Mouse (Mus musculus): Measurements from ENCODE around the gene Hspa12a.

Hspa12a gene

DNA sequence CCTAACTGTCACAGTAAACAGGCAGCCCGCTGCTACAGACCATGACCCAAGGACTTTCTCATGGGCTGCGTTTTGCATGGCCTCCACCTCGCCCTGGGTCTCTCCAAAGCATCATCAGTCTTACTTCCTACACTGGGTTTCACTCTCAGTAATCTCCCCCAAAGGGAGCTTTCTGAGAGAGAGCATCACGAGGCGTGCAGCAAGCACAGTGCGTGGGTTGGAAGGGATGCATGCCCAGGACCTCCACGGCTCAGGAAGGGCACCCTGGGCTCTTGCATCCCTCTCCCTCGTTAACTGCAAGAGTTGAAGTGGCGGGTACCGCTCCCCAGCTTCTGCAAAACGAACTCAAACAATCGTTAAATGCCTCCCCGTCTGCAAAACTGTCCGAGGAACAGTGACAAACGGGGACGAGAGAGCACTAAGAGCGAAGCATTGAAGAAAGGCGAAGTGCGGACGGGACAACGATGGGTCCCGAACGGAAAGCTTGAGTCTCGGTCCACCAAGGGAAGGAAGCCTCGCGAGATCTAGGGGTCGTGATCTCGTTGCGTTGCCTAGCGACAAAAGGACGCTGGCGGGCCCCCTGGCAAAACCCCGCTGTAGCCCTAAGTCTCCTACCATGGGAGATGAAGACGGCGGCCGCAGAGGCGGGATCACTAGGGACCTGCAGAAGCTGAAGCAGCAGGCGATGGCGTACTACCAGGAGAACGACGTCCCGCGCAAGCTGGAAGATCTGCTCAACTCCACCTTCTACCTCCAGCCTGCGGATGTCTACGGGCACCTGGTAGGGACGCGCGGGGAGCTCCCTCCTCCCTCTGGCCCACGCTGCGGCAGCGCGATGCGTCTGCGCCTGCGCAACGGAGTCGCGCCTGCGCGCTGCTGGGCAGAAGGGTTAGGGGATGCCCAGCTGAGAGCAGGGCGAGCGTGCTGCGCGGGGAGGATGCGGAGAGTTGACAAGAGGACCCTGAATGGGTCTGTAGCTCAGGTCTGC, at the start of gene Hspa12a, which contains the start of gene Eno4:
Gene Hspa12a (minus strand): TSS at position 814 of the 988 bp plus-strand sequence.
Gene Eno4 (plus strand): TSS at position 585 of the 988 bp plus-strand sequence.
- DNase-seq: peak; percentile 97

DNA sequence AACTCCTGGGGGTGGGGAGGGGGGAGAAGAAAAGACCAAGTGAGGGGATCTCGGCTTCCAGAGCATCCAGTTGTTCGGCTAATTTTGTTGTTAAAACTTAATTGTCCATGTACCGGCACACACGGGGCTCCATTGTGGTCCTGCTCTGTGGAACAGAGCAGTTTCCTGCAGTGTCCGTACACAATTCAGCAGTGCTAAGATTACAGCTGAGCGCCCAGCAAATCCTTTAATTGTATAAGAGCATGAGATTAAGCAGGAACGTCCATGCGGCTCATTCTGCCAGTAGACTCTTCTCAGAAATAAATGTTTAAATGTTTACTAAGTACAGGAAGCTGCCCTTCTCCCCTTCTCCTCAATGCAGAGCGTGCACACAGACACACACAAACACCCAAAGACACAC, 38.1 kb upstream of the Hspa12a start:
- no peak for DNase-seq

DNA sequence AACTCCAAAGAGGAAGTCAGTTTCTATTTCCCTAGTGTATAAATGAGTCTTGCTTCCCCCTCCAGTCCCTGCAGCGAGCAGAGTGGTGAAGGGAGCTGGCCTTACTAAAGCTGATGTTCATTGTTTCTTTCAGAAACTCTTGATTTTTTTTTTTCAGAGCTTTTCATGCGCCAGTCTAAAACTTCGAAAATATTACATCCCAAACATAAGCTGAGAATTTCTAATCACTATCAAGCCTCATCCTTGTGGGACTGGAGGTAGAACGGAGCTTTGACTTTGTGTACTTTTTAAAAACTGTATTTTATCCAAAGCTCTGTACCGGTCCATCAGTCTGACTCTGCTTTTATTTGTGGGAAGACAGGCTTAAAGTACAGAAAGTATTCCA, 36.6 kb upstream of the Hspa12a start:
- no peak for DNase-seq

DNA sequence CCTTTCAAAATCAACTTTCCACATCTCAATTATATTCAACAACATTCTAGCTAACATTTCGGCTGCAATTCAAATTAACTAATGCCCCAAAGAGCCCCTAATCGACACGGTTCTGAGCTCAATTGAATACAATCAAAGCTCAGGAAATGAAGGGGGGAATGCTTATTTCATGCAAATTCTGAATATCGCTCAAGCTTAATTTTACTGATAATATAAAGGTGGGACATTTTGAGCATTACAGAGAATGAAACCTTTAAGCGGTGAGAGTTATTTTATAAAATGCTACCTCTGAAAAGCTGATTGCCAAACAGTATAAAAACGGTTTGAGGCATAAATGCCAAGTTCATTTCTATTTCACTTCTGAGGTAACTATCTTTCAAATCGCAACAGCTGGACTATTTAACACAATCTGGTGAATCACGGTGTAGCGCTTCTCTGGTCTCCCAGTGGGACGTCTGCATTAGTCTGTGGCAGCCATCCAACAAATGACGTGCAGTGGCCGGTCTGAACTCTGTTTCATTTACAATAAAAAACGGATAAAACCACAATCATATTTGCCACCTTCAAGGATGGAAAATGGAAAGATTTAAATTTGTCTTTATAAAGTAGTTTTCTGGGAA, 36.1 kb upstream of the Hspa12a start:
- peak; percentile 17 for DNase-seq

DNA sequence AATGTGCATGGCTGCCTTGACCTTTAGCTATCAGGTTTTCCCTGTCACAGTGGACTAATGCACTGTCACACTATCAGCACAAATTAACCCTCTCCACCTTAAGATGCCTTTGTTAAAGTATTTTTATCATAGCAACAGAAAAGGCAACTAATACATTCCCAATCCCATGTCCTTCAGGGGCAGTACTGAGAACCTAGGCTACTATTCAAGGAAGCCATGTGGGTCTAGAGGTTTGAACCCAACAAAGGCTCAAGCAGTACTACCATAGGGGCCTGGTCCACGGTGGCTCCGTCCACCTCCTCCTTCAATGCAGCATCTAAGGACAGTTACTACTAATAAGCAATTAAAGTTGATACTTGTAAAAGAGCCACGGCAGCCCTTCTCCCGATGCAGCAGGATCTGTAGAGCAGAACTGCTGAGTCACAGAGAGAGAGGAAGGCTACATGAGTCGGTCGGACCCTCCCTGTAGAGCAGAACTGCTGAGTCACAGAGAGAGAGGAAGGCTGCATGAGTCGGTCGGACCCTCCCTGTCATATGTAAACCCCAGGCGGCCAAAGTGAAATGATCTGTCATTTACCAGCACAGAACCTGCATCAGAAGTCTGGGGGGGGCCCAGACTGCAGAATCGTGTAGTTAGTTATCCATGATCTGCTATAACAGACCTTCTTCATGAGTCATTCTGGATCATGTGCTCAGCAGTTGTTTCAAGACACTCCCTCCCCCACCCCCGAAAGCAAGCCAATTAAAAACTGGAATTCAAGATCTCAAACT, 35.1 kb upstream of the Hspa12a start:
- DNase-seq: no peak

DNA sequence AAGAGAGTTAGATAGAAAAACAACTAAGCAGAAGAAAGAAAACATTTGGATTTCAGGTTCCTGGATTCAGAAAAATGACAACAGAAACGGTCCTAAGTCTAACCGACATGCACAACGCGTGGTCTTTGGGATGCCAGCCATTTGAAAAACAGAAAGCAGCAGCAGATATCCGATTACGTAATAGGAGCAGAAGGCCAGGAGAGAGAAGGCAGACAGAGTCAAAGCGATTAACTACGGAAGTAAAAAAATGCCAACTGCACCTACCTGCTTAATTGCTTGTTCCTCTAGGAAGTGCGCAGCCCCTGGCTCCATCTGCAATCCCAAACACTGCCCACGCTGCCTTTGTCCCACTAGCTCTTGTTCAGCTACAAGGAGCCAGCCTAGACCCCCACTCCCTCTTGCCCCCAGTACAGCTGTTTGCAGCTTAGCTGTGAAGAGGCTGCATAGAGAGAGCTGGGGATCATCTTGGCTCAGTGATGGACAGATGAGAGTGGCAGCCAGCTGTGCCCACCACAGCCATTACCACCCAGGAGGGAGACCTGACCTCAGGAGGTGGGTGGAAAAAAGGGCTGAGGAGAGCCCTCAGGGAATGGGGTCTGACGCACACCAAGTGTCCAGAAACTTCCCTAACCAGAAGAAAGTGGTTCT, 31.9 kb upstream of the Hspa12a start:
- DNase-seq: no peak

DNA sequence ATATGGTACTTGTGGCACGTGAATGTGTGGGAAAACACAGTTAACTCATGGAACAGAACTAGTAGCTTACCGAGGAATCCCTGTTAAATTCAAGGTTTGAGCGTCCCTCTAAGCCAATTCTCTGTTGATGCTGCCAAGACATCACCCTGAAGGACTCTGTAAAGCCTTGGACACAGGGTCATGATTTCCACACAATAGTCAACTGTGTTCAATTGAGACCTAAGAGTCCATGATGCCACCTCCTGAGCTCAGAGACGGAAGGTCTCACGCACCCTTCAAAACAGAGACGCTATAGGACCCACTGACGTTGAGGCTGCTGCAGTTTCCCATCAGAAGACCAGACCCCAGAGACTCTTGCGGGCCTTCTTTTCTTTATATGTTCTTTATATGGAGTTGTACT, 30.7 kb upstream of the Hspa12a start:
- DNase-seq: no peak

DNA sequence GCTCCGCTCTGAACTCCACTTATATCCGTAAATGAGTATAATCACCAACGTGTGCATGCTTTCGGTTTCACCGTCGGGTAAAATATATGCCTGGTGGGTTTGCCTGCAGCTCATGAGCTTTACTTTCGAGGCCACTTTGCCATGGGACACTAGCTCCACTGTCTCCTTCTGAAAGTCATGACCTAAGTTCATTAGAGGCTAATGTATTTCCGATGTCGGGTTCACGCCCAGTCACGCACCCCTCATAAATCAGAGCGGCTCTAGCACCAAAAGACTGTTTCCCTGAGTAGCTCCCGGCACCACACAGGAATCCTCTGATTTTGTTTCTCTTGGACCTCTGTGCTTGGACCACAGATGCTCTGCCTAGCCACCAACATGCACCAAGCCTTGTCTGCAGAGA, 27.4 kb upstream of the Hspa12a start:
- DNase-seq: no peak

DNA sequence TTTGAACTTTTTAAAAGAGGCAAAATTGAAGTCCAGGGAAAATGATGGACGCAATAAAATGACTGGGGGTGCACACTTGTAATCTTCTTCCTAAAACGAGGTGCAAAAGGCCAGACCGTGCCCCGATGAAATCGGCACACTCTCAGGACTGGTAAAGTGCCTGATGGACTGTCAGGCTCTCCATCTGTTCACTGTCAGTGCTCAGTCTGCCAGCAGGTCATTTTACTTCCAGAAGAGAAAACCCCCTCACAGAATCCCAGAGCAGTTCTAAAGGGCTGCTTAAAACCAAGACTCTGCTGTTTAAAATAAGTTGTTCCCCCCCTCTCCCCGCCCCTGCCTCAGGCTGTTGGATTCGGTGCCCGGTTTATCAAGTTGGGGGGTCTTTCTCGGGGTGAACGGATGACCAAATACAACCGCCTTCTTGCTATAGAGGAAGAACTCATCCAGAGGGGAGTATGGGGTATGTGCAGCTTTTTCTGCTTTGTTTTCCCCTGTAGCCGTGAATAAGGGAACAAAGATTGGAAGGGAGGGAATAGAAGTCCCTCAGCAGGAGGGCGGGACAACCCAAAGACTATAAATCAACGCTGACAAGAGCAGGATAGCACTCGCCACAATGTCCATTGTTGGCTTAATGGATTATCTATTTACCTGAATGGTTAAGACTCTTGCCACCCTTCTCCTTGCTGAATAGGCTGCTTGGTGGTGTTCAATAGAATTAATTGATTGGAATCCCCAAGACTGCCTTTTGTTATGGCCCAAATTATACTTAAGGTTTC, 25.5 kb upstream of the Hspa12a start:
- DNase-seq: no peak

DNA sequence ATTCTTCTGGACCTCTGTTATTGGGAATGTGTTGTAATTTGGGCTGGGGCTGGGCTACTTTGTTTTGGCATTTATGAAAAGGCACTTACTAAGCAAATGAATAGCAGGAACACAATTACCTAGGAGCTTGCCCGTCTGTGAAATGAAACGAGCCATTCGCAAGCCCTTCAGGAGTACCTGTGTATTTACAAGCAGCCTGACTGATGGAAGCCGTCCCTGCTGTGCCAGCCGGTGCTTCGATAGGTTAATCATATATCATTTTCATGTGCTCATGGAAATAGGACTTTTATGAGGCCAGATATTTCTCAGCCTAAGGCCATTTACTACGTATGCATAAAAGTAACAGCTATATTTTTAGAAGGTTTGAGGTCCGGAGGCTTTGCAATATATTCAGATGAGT, 19.6 kb upstream of the Hspa12a start:
- no peak for DNase-seq

DNA sequence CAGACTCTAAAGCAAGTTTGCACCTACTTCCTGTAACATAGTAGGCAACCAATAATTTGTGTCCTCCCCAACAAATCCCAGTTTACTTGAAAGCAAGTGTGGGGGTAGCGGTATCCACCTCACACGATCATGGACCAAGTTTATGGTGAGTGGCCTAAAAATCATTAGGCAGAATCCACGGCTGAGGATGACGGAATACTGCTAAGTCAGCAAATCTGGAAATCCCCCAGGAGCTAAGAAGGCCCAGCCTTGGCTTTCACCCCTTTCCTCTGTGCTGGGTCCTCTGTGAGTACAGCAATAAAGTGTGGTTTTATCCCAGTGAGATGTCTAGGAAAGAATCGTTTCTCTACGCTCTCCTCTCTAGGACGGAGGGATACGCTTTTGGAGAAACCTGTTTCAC, 11.3 kb upstream of the Hspa12a start:
- no peak for DNase-seq

DNA sequence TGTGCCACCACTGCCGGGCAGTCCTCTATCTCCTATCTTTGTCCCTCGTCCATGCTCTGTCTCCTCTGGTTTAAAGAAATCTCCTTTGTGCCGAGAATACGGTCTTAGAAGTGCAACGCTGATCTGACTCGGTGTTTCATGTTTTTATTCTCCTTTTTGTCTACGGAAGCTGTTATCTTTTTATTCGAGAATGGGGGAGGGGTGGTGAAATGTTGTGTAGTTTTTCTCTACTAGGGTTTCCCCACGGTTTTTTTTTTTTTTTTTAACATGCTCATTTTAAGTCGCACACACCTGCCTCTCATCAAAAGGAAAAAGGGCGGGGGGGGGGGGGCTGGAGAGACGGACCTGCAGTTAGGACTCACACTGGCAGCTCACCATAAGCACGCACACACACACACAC, 8.8 kb upstream of the Hspa12a start:
- DNase-seq: no peak

DNA sequence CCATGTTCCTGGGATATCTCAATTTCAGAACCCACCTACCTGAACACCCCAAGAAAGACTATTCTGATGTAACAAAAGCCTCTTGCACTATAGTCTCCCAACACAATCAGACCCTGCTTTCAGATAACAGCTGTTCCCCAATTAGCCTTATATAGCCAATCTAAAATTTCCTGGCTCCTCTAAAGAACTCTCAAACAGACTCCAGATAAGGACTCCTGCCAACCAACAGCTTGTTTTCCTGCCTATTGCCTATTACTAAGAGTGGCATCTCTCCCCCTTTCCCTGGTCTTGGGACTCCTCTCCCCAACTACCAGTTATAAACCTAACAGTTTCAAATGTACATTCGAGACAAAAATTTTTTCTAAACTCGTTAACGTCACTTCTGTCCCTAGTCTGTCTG, 8.1 kb upstream of the Hspa12a start:
- DNase-seq: no peak

DNA sequence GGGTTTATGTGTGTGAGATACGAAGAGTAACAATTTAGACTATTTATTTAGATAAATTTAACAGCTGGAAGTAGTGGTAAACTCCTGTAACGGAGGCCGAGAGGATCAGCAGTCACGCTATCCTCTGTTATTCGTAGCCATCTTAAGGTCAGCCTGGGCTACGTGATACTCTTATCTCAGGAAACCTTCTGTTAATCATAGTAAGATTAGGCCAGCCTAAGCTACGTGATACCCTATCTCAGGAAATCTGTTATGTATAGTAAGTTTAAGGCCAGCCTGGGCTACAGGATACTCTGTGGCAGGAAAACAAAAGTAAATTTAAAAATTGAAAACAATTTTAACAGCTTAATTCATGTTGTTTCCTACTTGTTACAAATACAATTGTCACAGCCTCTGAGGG, 2.5 kb upstream of the Hspa12a start:
- no peak for DNase-seq

DNA sequence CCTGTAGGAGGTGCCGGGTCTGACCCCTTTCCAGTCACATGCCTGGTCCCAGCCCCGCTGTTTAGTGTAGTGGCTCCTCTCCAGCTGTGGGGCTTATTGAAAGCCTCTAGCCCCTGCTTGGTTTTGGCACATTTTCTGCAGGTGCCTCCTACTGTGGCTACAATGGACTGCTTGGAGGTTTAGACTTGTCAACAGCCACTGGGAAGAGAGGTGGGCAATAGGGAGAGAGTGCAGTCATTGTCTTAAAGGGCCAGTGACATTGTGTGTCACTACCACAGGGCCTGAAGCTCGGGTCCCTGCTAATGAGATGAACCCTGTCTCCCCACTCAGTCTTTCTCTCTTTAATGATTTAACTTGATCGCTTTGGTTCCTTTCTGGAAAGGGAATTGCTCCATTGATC, 10.4 kb downstream of the Hspa12a start:
- no peak for DNase-seq

DNA sequence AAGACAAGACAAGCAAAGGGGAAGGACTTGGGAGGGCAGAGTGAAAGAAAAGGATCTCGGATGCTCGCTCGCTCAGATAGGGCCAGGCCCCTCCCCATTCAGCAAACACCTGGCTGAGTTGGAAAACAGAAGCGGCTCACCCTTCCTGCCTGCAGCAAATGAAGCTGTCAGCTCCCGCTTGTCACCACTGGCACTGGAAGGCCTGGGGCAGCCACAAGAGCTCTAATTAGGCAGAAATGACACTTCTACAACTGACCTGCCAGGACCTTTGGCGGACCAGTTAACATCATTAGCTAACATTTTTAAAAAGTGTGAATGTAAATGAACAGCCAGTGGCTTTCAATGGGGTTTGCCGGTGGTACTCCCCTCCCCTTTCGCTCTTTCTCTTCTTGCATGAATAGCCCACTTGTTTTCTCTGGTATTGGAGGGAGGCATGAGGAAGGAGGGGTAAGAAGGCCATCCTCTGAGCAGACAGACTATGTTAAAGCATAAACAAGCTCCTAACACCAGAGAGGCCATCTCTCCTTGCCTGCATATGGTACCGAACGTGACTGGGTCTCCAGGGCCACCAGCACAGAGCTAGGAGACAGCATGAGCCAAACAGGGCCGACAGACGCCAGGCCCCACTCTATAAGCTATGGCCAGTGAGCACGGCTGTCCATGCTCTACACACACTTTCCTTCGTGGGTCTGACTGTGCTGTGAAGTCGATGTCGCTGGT, 12.2 kb downstream of the Hspa12a start:
- no peak for DNase-seq

DNA sequence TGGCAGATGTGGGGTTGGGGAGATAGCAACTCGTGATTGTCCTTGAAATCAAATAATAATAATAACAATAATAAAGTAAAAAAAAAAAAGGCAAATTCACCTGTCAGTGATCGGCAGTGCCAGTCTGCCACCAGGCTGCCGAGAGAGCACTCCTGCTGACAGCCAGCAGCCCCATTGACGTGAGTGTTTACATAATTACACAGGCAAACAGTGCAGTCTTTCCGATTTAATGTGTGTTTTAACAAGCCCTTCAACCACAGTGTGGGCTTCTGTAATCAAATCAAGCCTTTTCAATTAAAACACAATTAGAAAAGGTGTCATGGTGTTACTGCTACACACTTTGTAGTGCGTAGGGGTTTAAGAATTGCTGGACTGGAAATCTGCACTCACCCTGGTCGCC, 24.3 kb downstream of the Hspa12a start:
- DNase-seq: no peak

DNA sequence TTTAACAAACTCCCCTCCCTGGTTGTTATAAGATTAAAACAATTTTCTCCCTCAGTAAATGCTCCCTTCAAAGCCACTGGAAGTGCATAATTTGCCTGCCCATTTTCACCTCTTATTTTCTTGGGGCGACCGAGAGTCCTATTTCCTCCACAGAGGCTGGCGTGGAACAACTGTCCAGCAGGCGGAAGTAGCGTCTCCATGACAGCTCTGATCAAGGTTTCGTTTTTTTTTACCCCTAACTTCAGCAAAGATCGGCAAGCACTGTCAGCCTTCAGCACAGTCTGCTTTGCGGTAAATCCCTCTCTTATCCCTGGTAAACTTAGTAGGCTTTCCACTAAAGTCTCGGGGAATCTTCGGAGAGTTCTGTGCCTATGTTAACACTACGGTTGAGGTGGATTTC, 24.9 kb downstream of the Hspa12a start:
- no peak for DNase-seq

DNA sequence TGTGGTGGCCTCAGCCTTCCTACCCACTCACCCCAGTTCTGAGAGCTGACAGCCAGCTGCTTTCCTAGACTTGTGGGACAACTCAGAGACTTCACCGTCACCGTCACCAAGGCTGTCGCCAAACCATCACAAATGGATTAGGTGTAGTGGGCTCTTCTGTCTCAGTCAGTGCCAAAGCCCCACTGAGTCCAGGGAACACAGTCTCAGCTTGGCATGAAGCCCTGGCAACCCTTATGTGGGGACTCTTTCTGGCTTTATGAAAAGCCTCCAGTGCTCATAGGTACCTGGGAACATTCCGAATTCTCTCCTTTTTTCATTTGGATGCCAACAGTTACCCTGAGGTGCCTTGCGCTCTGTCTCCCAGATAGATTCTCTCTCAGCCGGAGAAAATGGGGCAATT, 30.2 kb downstream of the Hspa12a start:
- DNase-seq: no peak

DNA sequence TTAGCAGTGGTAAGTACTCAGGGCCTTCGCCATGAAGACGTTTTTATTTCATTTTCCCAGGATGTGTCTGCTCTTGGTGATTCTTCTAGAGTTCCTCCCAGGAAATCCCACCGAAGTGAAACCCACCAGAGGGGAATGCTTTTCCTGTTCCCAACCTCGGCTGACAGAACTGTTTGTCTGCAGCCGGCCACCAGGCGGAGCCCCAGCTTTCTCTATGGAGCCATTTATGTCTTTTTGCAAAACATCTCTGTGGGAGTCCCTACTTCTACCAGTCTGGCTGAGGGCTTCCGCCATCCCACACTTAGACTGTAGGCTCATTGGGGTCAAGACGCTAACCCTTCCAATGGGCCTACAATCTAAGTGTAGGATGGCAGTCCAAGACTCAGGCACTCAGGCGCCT, 32.1 kb downstream of the Hspa12a start:
- DNase-seq: peak; percentile 79

DNA sequence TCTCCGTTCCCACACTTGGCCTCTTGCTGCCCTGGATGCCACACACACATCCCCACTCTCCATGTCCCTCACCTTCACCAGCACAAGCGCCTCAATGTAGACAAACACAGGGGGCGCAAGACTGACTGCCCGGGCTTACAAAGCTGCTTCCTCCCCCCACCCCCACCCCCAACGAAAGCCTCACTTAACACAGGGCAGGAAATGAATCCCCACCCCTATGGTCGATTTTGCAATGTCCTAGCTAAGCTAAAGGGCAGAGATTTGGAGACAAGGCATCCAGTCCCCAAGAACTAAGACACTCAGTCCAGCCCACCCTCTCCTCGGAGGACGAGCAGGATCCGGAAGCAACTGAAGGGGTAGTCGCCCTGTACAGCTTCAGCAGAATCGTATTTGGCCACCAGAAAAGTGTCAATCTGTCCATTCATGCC, 32.5 kb downstream of the Hspa12a start:
- peak; percentile 14 for DNase-seq
